Mouse (Mus musculus) lung, postnatal 0 days (tissue): ENCODE results near the gene Esrrg.

Experiments used
- CTCF ChIP-seq: IDR thresholded peaks from 2 replicates; pipeline ENCODE4 v1.5.1; 2016; ENCODE audit warnings: antibody characterized with exemption, mild to moderate bottlenecking
- EP300 ChIP-seq: IDR thresholded peaks from 2 replicates; pipeline ENCODE4 v1.6.1; 2016; ENCODE audit warnings: antibody characterized with exemption, mild to moderate bottlenecking, control low read depth

GRCm38 (mm10) chr1:187968379-187968778 is 359.8 kb downstream of the Esrrg start:
- no peak for TF ChIP-seq EP300
- TF ChIP-seq CTCF: no peak
